Mouse (Mus musculus) CH12F3 (cell line): Measurements from ENCODE around the gene Ccdc80.

Experiments used
- in situ Hi-C: fragments of 300-500 bp; cut with MboI; formaldehyde crosslinking; loops from 2 replicates; pipeline ENCODE4 v1.14.3; 2020; ENCODE audit warnings: low sequenced_read_pairs

Gene Ccdc80

DNA sequence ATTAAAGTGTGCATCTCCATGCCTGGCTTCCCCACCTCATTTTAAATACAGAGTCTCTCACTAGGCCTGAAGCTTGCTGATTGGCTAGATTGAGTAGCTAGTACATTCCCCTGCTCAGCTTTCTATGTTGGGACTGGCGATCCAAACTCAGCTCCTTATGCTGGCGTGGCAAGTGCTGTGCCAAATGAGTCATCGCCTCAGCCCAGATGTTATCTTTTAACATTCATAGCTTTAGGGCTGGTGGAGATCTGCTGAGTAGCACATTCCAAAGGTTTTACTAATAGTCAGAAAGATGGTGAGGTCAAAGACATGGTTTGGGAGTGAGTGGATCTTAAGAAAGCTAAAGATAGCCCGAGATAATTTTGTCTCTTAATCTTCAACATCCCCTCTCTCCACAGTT, 17.3 kb downstream of the Ccdc80 start:
- in situ Hi-C loops, result loop anchor here (25.0 kb wide), 1 partner anchor 623 kb away; no protein-coding TSS in a partner anchor

DNA sequence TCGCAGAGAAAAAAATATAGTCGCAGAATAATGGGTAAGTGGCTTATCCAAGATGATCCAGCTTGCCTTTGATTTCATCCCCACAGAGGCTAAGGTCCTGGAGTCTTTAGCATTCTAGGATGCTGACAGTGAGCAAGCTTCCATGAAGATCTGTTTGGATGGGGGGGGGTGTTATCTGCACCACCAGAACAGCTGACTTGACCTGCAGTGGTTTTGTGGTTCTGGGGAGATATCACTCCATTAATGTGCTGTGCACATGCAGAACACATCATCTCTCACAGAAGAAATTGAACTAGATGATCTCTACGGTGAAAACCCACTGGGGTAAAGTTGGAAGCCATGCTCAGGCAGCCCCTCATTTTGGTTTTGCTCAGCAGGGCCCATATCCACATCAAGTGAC, 24.0 kb downstream of the Ccdc80 start:
- in situ Hi-C loops, result loop anchor here (25.0 kb wide), 1 partner anchor 630 kb away; no protein-coding TSS in a partner anchor

DNA sequence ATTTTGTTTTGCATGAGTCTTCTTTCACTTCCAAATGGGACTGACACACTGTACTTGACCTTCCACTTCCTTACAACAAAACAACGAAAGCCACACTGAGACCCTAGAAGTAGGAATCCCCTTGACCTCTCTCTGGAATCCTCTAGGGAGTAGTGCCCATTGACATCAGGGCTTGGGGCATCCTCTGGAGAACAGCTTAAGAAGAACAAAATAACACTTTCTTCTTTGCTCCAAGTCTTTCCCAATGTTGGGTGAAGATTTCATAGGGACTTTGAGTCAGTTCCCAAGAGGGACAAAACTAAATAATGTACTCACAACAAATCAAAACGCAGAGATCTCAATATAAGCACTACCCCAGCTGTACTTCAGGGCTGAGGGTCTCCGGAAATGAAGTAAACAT, 25.6 kb downstream of the Ccdc80 start:
- in situ Hi-C loops, result loop anchor here (25.0 kb wide), 1 partner anchor 631 kb away; no protein-coding TSS in a partner anchor

DNA sequence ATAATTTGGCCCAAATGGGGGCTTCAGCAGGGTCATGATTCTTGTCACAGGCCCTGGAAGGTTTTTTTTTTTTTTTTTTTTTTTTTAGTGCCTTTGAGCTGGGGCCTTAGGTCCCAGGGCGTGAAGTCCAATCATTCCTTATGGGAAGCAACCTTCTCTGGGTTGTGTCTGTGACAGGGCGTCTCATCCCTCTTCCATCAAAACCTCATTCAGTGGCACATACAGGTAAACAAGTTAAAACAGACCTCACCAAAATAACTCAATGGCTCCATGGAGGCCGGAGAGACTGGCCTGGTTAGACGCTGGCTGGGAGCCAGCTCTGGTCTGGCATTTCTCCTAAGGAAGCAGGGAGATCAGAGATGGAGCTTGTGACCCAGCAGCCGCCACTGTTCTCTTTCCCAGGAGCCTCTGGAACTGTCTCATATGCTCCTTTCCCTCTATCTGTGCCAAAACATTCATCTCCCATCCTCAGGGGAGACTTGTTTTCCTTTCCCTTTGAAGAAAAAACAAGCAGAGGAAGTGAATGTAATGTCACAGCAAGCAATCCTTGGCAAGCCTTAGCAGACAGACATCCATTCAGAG, 27.7 kb downstream of the Ccdc80 start:
- in situ Hi-C loops, result loop anchor here (25.0 kb wide), 1 partner anchor 634 kb away; no protein-coding TSS in a partner anchor

DNA sequence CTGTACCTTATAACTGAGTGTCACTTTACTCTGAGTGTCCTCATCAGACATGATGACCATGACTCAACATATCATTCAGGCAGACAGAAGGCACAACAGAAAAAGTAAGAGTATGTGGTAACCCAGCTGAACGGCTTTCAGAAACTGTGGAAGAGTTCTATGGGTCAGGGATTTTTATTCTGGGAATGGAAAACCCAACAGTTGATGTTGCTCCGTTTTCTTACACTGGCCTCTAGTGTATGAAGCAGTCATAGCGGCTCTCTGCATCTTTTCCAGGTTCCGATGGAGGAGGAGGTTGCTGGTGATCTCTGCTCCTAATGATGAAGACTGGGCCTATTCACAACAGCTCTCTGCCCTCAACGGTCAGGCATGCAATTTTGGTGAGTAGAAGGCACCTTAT, 29.4 kb downstream of the Ccdc80 start:
- in situ Hi-C loops, result loop anchor here (25.0 kb wide), 1 partner anchor 635 kb away; no protein-coding TSS in a partner anchor

DNA sequence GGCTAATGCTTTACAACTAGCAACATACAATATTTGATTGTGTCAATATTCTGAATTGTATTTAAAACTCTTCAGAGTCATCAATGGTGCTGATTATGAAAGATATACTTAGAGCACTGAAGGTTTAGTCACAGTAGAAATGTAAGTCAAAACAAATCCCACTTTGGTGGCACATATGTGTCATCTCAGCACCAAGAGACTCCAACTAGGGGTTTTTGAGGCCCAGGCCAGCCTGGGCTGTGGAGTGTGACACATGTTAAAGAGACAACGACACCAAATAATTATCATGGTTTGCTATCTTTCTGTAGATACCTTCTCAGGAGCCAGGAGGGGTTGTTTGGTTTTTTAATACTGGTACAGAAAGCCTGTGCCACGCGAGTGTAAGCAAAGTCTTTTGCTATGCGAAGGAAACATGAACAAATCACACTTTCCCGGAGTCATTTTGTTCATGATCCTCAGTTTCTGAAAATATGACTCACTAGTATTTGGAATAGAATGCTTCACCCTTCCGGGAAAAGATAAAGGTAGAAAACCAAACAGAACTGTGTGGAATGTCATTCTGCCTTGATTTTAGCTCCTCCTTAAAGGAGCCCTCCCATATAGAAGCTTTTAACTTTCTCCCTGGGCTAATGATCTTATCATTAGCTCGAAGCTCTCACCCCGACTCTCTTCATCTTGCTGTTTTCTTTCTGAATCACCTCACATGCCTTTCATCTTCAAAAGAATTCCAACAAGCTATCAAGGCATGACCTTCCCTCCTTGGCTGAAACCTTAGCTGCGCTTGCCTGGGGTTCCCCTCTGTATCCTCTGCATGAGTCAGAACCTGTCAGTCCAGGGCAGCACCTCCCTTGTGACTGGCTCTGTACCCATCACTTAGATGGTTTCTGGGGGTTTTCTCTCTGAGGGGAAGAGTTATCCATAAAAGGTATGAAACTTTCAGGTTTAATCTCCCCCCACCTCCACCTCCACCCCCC, 31.3 kb downstream of the Ccdc80 start:
- in situ Hi-C loops, result loop anchor here (25.0 kb wide), 1 partner anchor 637 kb away; no protein-coding TSS in a partner anchor

DNA sequence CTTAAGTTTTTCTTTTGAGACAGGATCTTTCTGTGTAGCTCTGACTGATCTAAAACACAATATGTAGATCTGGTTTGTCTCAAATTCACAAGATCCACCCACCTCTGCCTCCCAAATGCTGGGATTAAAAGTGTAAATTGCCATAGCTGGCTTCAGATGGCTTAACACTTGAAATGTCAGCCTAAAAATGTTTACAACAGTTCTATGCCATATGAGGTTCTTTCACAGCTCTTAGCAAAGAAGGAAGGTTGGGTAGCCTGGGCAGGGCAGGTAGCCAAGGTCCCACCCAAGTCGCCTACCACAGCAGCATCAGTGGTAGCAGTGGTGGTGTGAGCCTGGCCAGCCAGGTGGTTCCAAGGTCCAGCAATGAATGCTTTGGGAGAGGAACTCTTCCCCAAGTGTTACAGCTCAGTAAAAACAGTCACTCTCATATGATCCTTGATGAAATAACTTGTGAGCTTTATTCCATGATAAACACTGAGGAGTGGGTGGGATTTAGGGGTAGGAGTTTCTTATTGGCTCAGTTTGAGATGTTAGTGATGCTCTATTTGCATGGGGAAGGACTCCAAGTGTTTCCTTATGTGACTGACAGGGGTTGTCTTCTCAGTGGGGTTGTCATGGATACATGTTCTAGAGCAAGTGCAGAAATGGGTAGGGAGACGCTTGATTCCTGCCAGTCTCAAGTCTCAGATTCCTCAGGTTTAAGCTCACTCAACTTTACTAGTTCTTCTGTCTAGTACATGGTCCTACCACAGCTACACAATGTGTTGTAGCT, 34.9 kb downstream of the Ccdc80 start:
- in situ Hi-C loops, result no loop called here

DNA sequence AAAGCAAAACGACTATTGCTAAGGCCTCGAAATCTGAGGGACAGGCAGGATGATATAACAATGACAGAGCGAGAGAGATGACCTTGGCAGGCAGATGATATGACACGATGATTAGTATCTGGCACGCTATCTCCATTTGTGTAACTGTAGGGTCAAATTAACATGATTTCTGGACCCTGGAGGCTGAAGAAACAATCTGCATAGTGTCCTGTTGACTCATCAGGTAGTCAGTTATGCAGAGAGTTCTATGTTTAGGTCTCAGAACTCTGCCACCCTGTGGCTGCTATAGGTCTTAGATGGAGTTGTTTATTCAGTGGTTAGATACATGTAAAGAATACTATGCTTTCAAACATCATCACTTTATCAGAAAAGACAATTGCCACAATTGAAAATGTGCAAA, 48.5 kb downstream of the Ccdc80 start:
- in situ Hi-C loops, result no loop called here

DNA sequence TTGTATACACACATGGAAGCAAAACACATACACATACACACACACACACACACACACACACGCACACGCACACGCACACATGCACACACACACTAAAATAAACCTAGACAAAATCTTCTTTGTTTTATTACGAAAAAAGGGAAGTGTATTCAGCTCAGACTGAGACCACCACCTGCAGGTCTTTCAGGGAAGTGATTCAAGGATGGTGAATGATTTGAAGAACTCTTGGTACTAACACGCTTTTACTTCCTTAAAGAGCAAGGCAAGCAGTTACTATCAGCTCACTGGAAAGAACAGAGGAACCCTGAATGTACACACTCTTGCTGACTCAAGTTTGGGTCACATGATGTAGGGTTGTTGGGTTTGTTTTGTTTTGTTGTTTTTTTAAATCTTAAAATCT, 49.4 kb downstream of the Ccdc80 start:
- in situ Hi-C loops, result no loop called here

DNA sequence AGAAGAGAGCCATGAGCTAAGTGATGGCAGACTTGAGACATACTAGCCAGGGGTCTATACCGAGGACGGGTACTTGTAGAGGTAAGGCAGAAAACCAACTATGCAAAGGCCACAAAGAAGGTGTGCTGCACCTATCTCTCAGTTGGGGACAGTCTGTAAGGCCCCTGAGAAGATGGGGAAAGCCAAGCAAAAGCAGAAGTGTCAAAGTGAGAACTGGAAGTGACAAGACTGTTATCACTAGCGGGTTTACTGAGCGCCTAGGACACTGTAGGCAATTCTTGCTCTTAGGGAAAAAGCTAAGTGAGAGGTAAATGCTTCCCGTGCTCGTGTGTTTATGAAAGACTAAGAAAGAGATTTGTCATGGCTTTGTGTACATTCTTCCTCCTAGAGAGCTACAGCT, 51.9 kb downstream of the Ccdc80 start:
- in situ Hi-C loops, result no loop called here

DNA sequence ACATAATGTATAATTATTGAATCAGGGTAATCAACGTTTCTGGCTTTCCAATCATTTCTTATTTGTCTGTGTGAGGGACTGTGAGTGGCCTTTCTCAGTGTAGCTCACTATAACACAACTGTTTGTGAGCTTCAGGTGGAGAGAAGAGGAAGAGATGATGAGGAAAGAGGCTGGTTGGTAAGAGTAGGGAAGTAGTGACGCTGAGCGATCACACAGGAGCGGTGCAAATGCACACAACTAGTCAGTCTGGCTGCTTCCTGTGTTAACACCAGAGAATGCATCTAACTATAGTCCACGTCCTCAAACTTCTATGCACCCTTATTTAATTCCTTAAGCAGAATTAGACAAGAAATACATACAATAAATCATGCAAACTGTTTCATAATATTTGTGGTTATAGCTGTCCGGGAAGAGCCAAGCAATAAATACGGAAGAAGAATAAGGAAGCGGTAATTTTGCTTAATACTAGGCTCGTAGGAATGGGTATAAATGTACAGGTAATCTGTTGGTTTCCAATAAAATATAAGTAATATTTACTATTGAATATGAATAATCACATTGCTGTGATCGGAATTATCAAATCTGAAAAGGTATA, 55.4 kb downstream of the Ccdc80 start:
- in situ Hi-C loops, result no loop called here

DNA sequence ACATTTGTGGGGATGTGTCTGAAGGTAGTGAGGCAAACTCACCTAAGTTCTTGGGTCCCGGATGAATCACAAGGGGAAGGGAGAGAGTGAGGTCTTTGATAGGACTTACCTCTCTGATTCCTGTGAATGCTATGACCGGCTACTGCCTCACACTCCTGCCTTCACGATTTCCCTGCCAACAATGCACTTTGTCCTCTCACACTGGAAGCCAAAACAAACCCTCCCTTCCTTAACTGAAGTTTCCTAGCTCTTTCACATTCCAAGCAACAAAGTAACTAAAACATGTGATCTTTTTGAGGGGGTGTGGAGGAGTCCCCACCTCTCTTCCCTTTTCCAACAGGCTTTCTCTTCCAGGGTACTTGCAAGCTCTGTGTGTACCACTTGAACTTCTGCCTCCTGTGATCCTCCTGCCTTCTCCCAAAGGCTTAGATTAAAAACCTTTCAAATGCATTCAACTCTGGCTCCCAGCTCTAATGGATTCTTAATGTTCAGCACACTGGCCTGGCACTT, 61.6 kb downstream of the Ccdc80 start:
- in situ Hi-C loops, result no loop called here

DNA sequence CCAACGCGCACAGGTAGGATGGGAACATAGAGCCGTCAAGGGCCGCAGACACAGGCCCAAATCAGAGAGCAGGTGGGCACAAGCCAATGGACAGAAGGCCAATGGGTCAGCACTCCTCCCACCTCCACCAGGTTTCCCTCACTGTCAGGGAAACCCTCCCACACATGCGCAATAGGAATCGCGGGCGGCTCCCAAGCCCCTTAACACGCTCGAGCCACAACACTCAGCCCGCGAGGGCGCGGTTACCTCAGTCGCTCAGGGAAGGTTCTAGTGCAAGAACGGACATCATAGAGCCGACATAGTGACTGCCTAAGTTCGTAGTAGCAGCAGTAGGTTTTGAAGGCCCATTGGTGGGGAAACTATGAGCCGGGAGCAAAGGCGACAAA, 64.9 kb downstream of the Ccdc80 start:
- in situ Hi-C loops, result no loop called here

DNA sequence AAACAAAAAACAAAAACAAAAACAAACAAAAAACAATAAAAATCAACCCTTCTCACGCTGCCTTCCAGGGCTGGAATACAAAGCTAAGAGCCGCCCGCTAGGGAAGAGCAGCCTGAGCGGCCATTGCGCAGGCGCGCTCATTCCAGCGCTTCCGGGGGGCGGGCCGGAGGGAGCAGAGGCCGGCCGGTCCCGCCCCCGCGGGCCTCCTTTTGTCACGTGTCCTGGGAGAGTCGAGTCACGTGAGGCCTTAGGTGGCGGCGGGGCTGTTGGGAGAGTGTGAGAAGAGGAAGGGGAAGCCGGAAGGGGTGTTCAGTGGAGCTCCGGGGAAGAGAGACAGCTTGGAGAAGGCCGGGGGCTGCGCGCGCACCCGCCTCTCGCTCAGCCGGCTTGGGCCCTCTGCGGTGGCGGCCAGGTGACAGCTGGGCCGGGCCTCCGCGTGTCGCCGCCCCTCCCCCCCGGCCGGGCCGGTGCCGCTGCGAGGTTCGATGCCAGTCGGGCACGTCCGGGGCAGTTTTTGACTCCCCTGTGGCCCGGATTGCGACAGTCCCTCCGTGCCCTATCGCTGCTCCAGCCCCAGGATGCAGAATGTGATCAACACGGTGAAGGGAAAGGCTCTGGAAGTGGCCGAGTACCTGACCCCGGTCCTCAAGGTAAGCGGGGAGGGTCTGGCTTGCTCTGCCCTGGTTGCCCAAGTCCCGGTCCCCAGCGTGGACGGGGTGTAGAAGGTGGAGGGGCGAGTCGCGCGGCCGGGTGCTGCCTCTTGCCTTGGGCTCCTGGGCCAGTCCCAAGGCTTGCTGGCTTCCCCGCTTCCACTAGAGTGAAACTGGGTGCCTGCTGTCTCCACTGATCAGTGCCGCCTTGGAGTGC, 65.6 kb downstream of the Ccdc80 start, which contains the start of the genes Slc35a5 and Atg3:
Gene Slc35a5, minus strand, starts transcription at position 185 of the 867 bp plus-strand sequence.
Gene Atg3, plus strand, starts transcription at position 264 of the 867 bp plus-strand sequence.
- in situ Hi-C loops, result no loop called here

DNA sequence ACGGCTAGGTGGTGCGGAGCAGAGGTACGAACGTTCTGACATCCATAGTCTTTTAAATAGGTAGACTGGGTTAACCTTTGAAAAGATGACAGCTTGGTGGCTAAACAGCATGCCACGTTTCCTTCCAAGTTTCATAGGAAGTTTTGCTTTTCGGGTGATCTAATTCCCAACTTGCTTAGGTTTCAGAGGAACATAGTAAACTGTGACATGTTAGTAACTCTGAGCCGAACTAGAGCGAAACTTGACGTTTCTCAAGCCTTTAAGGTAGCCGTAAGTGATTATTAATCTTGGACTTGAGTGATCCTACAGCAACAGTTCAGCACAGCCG, 66.2 kb downstream of the Ccdc80 start:
- in situ Hi-C loops, result no loop called here
